Mouse (Mus musculus): ENCODE measurements around the gene Sema3b. TPM values are rescaled to one million over a fixed set of nuclear protein-coding genes. Genes with fewer than 3 reads are reported as not detected.
A peak's percentile ranks its signal among the peaks of the same experiment; 100 is the strongest.

The Sema3b gene
- polyA plus RNA-seq, 1 experiment from 2014 or later: 4.8 TPM

- Histone ChIP-seq H3K27me3 (replicated peaks) (no peaks in the 10 kb centered on the region), H3K4me3 (no peak overlapping the region), H3K4me1 (peaks cover 29% of the 10 kb centered on the region), H3K36me3 (peaks cover 70% of the 10 kb centered on the region), H3K9ac (no peak overlapping the region), H3K27ac (no peak overlapping the region), H3K9me3 (no peaks in the 10 kb centered on the region), H3K4me2 (replicated peaks) (no peak overlapping the region)
- no peak for ATAC-seq (ENCODE audit: low FRiP score, low read depth)
These were observed 11.9 kb upstream of the Sema3b start for GRCm38 (mm10) chr9:107620954-107621353.

GRCm38 (mm10) chr9:107619546-107619879 is 10.5 kb upstream of the Sema3b start:
- 87% methylated on average over 13 of the region's 13 CpGs for WGBS
- no peak overlapping the region for H3K27ac ChIP-seq
- H3K4me2 ChIP-seq (replicated peaks): no peak overlapping the region
- H3K36me3 ChIP-seq: peaks cover 75% of the 10 kb centered on the region
- no peak for ATAC-seq (ENCODE audit: low FRiP score, low read depth)
- no peaks in the 10 kb centered on the region for H3K9me3 ChIP-seq
- H3K4me1 ChIP-seq: peaks cover 29% of the 10 kb centered on the region
- H3K27me3 ChIP-seq (replicated peaks): no peaks in the 10 kb centered on the region
- H3K4me3 ChIP-seq: no peak overlapping the region
- H3K9ac ChIP-seq: 0 out of 2 replicates have a peak overlapping the region, but pooled peaks have one; percentile 1

- ATAC-seq (ENCODE audit: low FRiP score, low read depth): no peak
- H3K4me3 ChIP-seq: no peak overlapping the region
- peaks cover 26% of the 10 kb centered on the region for H3K4me1 ChIP-seq
- H3K27me3 ChIP-seq (replicated peaks): no peaks in the 10 kb centered on the region
- peaks cover 75% of the 10 kb centered on the region for H3K36me3 ChIP-seq
- no peak overlapping the region for H3K9ac ChIP-seq
- no peaks in the 10 kb centered on the region for H3K9me3 ChIP-seq
- 71% methylated on average over 13 of the region's 13 CpGs for WGBS
- H3K4me2 ChIP-seq (replicated peaks): no peak overlapping the region
- peak overlapping the region; percentile 53; the same call in 1 of the 2 replicates for H3K27ac ChIP-seq
These were observed 9.9 kb upstream of the Sema3b start for GRCm38 (mm10) chr9:107618778-107619545.

GRCm38 (mm10) chr9:107618098-107618497 is 9.1 kb upstream of the Sema3b start:
- Histone ChIP-seq H3K27me3 (replicated peaks) (no peaks in the 10 kb centered on the region), H3K4me2 (replicated peaks) (no peak overlapping the region), H3K9me3 (no peaks in the 10 kb centered on the region), H3K27ac (no peak overlapping the region), H3K36me3 (peaks cover 75% of the 10 kb centered on the region), H3K9ac (no peak overlapping the region), H3K4me1 (peaks cover 26% of the 10 kb centered on the region), H3K4me3 (no peak overlapping the region)
- ATAC-seq (ENCODE audit: low FRiP score, low read depth): no peak
- 91% methylated on average over 6 of the region's 6 CpGs for WGBS

- Histone ChIP-seq H3K4me3 (no peak overlapping the region), H3K4me2 (replicated peaks) (no peak overlapping the region), H3K36me3 (peaks cover 69% of the 10 kb centered on the region), H3K4me1 (peaks cover 26% of the 10 kb centered on the region), H3K27me3 (replicated peaks) (no peaks in the 10 kb centered on the region), H3K27ac (no peak overlapping the region), H3K9me3 (no peaks in the 10 kb centered on the region), H3K9ac (no peak overlapping the region)
- 81% methylated on average over 2 of the region's 2 CpGs for WGBS
- ATAC-seq (ENCODE audit: low FRiP score, low read depth): no peak
These were observed 8.4 kb upstream of the Sema3b start for GRCm38 (mm10) chr9:107617461-107617860.

- Histone ChIP-seq H3K4me2 (replicated peaks) (no peak overlapping the region), H3K9me3 (no peaks in the 10 kb centered on the region), H3K4me3 (no peak overlapping the region), H3K27ac (peak overlapping the region; percentile 27; the same call in 1 of the 2 replicates), H3K36me3 (peaks cover 59% of the 10 kb centered on the region), H3K4me1 (peaks cover 39% of the 10 kb centered on the region), H3K27me3 (replicated peaks) (no peaks in the 10 kb centered on the region), H3K9ac (no peak overlapping the region)
- 54% methylated on average over 4 of the region's 4 CpGs for WGBS
- ATAC-seq (ENCODE audit: low FRiP score, low read depth): no peak
These were observed 6.0 kb upstream of the Sema3b start for GRCm38 (mm10) chr9:107615035-107615434.

- Histone ChIP-seq H3K4me1 (peaks cover 46% of the 10 kb centered on the region), H3K27ac (peak overlapping the region; percentile 95), H3K36me3 (peaks cover 39% of the 10 kb centered on the region), H3K9ac (no peak overlapping the region), H3K4me3 (no peak overlapping the region), H3K9me3 (no peaks in the 10 kb centered on the region), H3K4me2 (replicated peaks) (peak overlapping the region; percentile 61), H3K27me3 (replicated peaks) (no peaks in the 10 kb centered on the region)
- ATAC-seq (ENCODE audit: low FRiP score, low read depth): 0 out of 2 replicates have a peak, but pooled peaks have one; percentile 15
- WGBS: 10% methylated on average over 12 of the region's 12 CpGs
These were observed 4.0 kb upstream of the Sema3b start for GRCm38 (mm10) chr9:107612945-107613569.

GRCm38 (mm10) chr9:107612191-107612944 is 3.3 kb upstream of the Sema3b start:
- H3K9me3 ChIP-seq: no peaks in the 10 kb centered on the region
- H3K4me1 ChIP-seq: peaks cover 53% of the 10 kb centered on the region
- no peaks in the 10 kb centered on the region for H3K27me3 ChIP-seq (replicated peaks)
- peak overlapping the region; percentile 84 for H3K9ac ChIP-seq
- H3K27ac ChIP-seq: peak overlapping the region; percentile 95
- peak overlapping the region; percentile 61 for H3K4me2 ChIP-seq (replicated peaks)
- H3K4me3 ChIP-seq: peak overlapping the region; percentile 25; the same call in 1 of the 2 replicates
- peaks cover 34% of the 10 kb centered on the region for H3K36me3 ChIP-seq
- peak; percentile 92 for ATAC-seq (ENCODE audit: low FRiP score, low read depth)
- 4% methylated on average over 34 of the region's 48 CpGs for WGBS

GRCm38 (mm10) chr9:107611456-107612190 is 2.6 kb upstream of the Sema3b start:
- Histone ChIP-seq H3K4me3 (0 out of 2 replicates have a peak overlapping the region, but pooled peaks have one; percentile 25), H3K4me2 (replicated peaks) (peak overlapping the region; percentile 61), H3K9me3 (no peaks in the 10 kb centered on the region), H3K27ac (peak overlapping the region; percentile 95), H3K36me3 (peaks cover 29% of the 10 kb centered on the region), H3K4me1 (peaks cover 60% of the 10 kb centered on the region), H3K9ac (peak overlapping the region; percentile 84), H3K27me3 (replicated peaks) (no peaks in the 10 kb centered on the region)
- 79% methylated on average over 6 of the region's 6 CpGs for WGBS
- no peak for ATAC-seq (ENCODE audit: low FRiP score, low read depth)

- Histone ChIP-seq H3K4me2 (replicated peaks) (no peak overlapping the region), H3K4me3 (no peak overlapping the region), H3K27ac (no peak overlapping the region), H3K36me3 (peaks cover 7% of the 10 kb centered on the region), H3K9ac (no peak overlapping the region), H3K9me3 (no peaks in the 10 kb centered on the region), H3K4me1 (peaks cover 60% of the 10 kb centered on the region), H3K27me3 (replicated peaks) (no peaks in the 10 kb centered on the region)
- 67% methylated on average over 4 of the region's 4 CpGs for WGBS
- ATAC-seq (ENCODE audit: low FRiP score, low read depth): no peak
These were observed 403 bp upstream of the Sema3b start for GRCm38 (mm10) chr9:107609433-107609830.

GRCm38 (mm10) chr9:107607653-107608245 is 1.3 kb downstream of the Sema3b start:
- H3K27ac ChIP-seq: no peak overlapping the region
- no peak for ATAC-seq (ENCODE audit: low FRiP score, low read depth)

More at GRCm38 (mm10) chr9:107607653-107608245, 1.3 kb downstream of the Sema3b start:
- WGBS: 60% methylated on average over 9 of the region's 9 CpGs
- Histone ChIP-seq H3K36me3 (no peaks in the 10 kb centered on the region), H3K4me3 (no peak overlapping the region), H3K4me1 (peaks cover 66% of the 10 kb centered on the region), H3K9ac (no peak overlapping the region), H3K4me2 (replicated peaks) (0 out of 2 replicates have a peak overlapping the region, but pooled peaks have one; percentile 3), H3K9me3 (no peaks in the 10 kb centered on the region), H3K27me3 (replicated peaks) (no peaks in the 10 kb centered on the region)

Data from neural tube, embryonic 12.5 days (tissue).